Mouse (Mus musculus) forebrain, embryonic 12.5 days (tissue): ENCODE results near the gene Prcp. TPM values are rescaled to one million over a fixed set of nuclear protein-coding genes. Genes with fewer than 3 reads are reported as not detected.
"Not testable (repeated sequence)": the region's sequence is repeated elsewhere in the genome, so short reads cannot be mapped to it uniquely, and the experiment has no call there.

Experiments
- ATAC-seq: fragments of 200-750 bp; cut with Nextera tagmentation; 2 replicates; pipeline ENCODE4 v1.8.0; 2017; ENCODE audit warnings: moderate TSS enrichment; ENCODE audit not compliant: low FRiP score
- H3K27ac ChIP-seq: fragments of 300-500 bp; sonication (generic); 2 replicates; pipeline ENCODE4 v1.5.1; 2016; ENCODE audit warnings: mild to moderate bottlenecking
- H3K27me3 ChIP-seq: fragments of 300-500 bp; sonication (generic); 2 replicates; pipeline ENCODE4 v1.6.1; 2016; ENCODE audit warnings: mild to moderate bottlenecking
- H3K36me3 ChIP-seq: fragments of 300-500 bp; sonication (generic); replicated peaks from 2 replicates; pipeline ENCODE4 v1.6.1; 2016; ENCODE audit warnings: mild to moderate bottlenecking
- H3K4me1 ChIP-seq: fragments of 300-500 bp; sonication (generic); 2 replicates; pipeline ENCODE4 v1.6.1; 2016
- H3K4me2 ChIP-seq: fragments of 300-500 bp; sonication (generic); 2 replicates; pipeline ENCODE4 v1.6.1; 2016; ENCODE audit warnings: mild to moderate bottlenecking, moderate library complexity
- H3K4me3 ChIP-seq: fragments of 300-500 bp; sonication (generic); replicated peaks from 2 replicates; pipeline ENCODE4 v1.5.1; 2016; ENCODE audit warnings: mild to moderate bottlenecking
- H3K9ac ChIP-seq: fragments of 300-500 bp; sonication (generic); 2 replicates; pipeline ENCODE4 v1.6.1; 2016; ENCODE audit warnings: mild to moderate bottlenecking
- H3K9me3 ChIP-seq: fragments of 300-500 bp; sonication (generic); 2 replicates; pipeline ENCODE4 v1.6.1; 2016
- WGBS: fragments of 180-500 bp; shearing (Covaris S2); methylation state at CpG from one replicate; pipeline ENCODE4 v1.1.7; 2016; 5-methylcytosine and 5-hydroxymethylcytosine counted together
- polyA plus RNA-seq: library from polyadenylated mRNA; unstranded; fragments of >200 nt; fragmentation: Nextera tagmentation; extraction: Ambion mirVana; gene quantifications from 2 replicates; pipeline ENCODE4 v1.2.1, GENCODE M21; 2016

Prcp gene
- polyA plus RNA-seq, 1 experiment from 2014 or later: 18.3 TPM

GRCm38 (mm10) chr7:92896036-92896435, 21.8 kb downstream of the Prcp start:
- 71% methylated on average over 5 of the region's 5 CpGs for WGBS
- H3K4me3 ChIP-seq: no peak overlapping the region
- H3K9ac ChIP-seq: no peak overlapping the region
- H3K9me3 ChIP-seq: no peaks in the 10 kb centered on the region
- H3K4me1 ChIP-seq: no peaks in the 10 kb centered on the region
- ATAC-seq: no peak
- no peaks in the 10 kb centered on the region for H3K36me3 ChIP-seq
- no peaks in the 10 kb centered on the region for H3K27me3 ChIP-seq
- no peak overlapping the region for H3K4me2 ChIP-seq
- H3K27ac ChIP-seq: no peak overlapping the region

GRCm38 (mm10) chr7:92897021-92897420, 22.8 kb downstream of the Prcp start:
- Histone ChIP-seq H3K9me3 (no peaks in the 10 kb centered on the region), H3K27me3 (no peaks in the 10 kb centered on the region), H3K4me1 (no peaks in the 10 kb centered on the region), H3K9ac (no peak overlapping the region), H3K4me3 (no peak overlapping the region), H3K36me3 (no peaks in the 10 kb centered on the region), H3K4me2 (no peak overlapping the region), H3K27ac (no peak overlapping the region)
- WGBS: 57% methylated on average over 2 of the region's 2 CpGs
- ATAC-seq: peak; percentile 49; the same call in 1 of the 2 replicates

GRCm38 (mm10) chr7:92903360-92904038, 29.2 kb downstream of the Prcp start:
- 43% methylated on average over 7 of the region's 7 CpGs for WGBS
- H3K36me3 ChIP-seq: no peaks in the 10 kb centered on the region
- no peak overlapping the region for H3K4me2 ChIP-seq

GRCm38 (mm10) chr7:92904285-92904684, 30.0 kb downstream of the Prcp start:
- H3K4me3 ChIP-seq, H3K36me3 ChIP-seq, H3K9ac ChIP-seq, H3K9me3 ChIP-seq, H3K27ac ChIP-seq, H3K27me3 ChIP-seq, H3K4me2 ChIP-seq, H3K4me1 ChIP-seq: not testable (repeated sequence)
- 51% methylated on average over 7 of the region's 7 CpGs for WGBS
- ATAC-seq: 0 out of 2 replicates have a peak, but pooled peaks have one; percentile 12

More at GRCm38 (mm10) chr7:92903360-92904038, 29.2 kb downstream of the Prcp start:
- H3K27me3 ChIP-seq: no peaks in the 10 kb centered on the region
- no peaks in the 10 kb centered on the region for H3K9me3 ChIP-seq
- ATAC-seq: peak; percentile 92
- H3K27ac ChIP-seq: no peak overlapping the region
- H3K4me3 ChIP-seq: no peak overlapping the region
- no peak overlapping the region for H3K9ac ChIP-seq
- no peaks in the 10 kb centered on the region for H3K4me1 ChIP-seq

GRCm38 (mm10) chr7:92920172-92920856, 46.0 kb downstream of the Prcp start:
- WGBS: 80% methylated on average over 6 of the region's 6 CpGs
- Histone ChIP-seq H3K4me2 (no peak overlapping the region), H3K9me3 (no peaks in the 10 kb centered on the region), H3K4me3 (no peak overlapping the region), H3K36me3 (no peaks in the 10 kb centered on the region), H3K4me1 (no peaks in the 10 kb centered on the region), H3K27me3 (no peaks in the 10 kb centered on the region), H3K9ac (no peak overlapping the region), H3K27ac (no peak overlapping the region)
- no peak for ATAC-seq

DNA sequence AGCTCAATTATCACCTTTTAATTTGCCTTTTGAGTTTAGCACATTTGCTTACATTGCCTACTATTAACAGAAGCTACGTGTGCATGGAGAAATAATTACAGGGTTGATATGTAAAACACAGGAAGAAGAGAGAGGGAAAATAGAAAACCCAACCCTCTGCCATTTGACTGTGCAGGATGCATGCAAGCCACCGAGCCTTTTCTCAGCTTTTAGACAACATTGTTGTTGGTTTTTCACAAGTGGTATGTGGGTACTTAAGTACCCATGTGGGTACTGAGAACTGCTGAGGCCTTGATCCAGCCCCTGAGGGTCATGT, 46.5 kb downstream of the Prcp start:
- no peak overlapping the region for H3K4me3 ChIP-seq
- H3K4me2 ChIP-seq: no peak overlapping the region
- H3K4me1 ChIP-seq: no peaks in the 10 kb centered on the region
- no peak overlapping the region for H3K27ac ChIP-seq
- H3K9me3 ChIP-seq: no peaks in the 10 kb centered on the region
- no peaks in the 10 kb centered on the region for H3K36me3 ChIP-seq
- H3K9ac ChIP-seq: no peak overlapping the region
- ATAC-seq: no peak
- WGBS: 80% methylated on average over 2 of the region's 2 CpGs
- no peaks in the 10 kb centered on the region for H3K27me3 ChIP-seq

- Histone ChIP-seq H3K9ac (no peak overlapping the region), H3K36me3 (no peaks in the 10 kb centered on the region), H3K9me3 (no peaks in the 10 kb centered on the region), H3K27me3 (0 out of 2 replicates have a peak, but pooled peaks cover 2% of the 10 kb centered on the region), H3K4me1 (peaks cover 14% of the 10 kb centered on the region), H3K4me3 (no peak overlapping the region), H3K4me2 (no peak overlapping the region), H3K27ac (no peak overlapping the region)
- WGBS: 90% methylated on average over 8 of the region's 8 CpGs
- ATAC-seq: no peak
Measured at GRCm38 (mm10) chr7:92932792-92933191, 58.5 kb downstream of the Prcp start.

GRCm38 (mm10) chr7:92933308-92933948, 59.2 kb downstream of the Prcp start:
- not testable (repeated sequence) for H3K27ac ChIP-seq, H3K36me3 ChIP-seq, H3K4me3 ChIP-seq, H3K27me3 ChIP-seq, H3K9ac ChIP-seq, H3K4me2 ChIP-seq, H3K9me3 ChIP-seq, ATAC-seq
- peaks cover 18% of the 10 kb centered on the region for H3K4me1 ChIP-seq
- WGBS: 64% methylated on average over 4 of the region's 4 CpGs

- Histone ChIP-seq H3K4me3 (no peak overlapping the region), H3K27me3 (0 out of 2 replicates have a peak, but pooled peaks cover 8% of the 10 kb centered on the region), H3K9me3 (no peaks in the 10 kb centered on the region), H3K4me2 (no peak overlapping the region), H3K36me3 (no peaks in the 10 kb centered on the region), H3K9ac (no peak overlapping the region), H3K27ac (0 out of 2 replicates have a peak overlapping the region, but pooled peaks have one; percentile 2), H3K4me1 (peaks cover 23% of the 10 kb centered on the region)
- WGBS: 23% methylated on average over 5 of the region's 5 CpGs
- no peak for ATAC-seq
Measured at GRCm38 (mm10) chr7:92936747-92937146, 62.5 kb downstream of the Prcp start.

- Histone ChIP-seq H3K9ac (no peak overlapping the region), H3K4me1 (peaks cover 23% of the 10 kb centered on the region), H3K36me3 (no peaks in the 10 kb centered on the region), H3K9me3 (no peaks in the 10 kb centered on the region), H3K27me3 (0 out of 2 replicates have a peak, but pooled peaks cover 8% of the 10 kb centered on the region), H3K27ac (no peak overlapping the region), H3K4me2 (no peak overlapping the region), H3K4me3 (no peak overlapping the region)
- ATAC-seq: 0 out of 2 replicates have a peak, but pooled peaks have one; percentile 39
- WGBS: 26% methylated on average over 6 of the region's 6 CpGs
Measured at GRCm38 (mm10) chr7:92937955-92938354, 63.7 kb downstream of the Prcp start.

DNA sequence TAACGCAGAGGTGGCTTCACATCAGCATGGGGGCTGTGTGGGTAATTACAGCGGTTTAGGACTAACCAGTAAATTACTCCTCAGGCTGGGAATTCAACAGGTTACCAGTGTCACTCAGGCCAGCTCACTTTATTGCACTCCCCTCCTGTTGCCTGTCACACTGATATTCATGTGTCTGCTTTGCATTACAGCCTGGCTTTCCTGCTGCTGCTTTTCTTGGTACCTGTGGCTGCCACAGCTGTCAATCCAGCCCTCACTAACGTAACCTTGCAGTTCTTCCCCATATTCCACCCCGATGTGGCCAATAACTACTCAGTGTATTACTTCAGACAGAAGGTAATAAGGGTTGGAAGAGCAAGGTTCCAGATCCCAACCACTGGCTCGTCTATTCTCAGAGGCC, 65.5 kb downstream of the Prcp start:
- H3K27me3 ChIP-seq: 0 out of 2 replicates have a peak, but pooled peaks cover 8% of the 10 kb centered on the region
- no peak overlapping the region for H3K4me2 ChIP-seq
- peaks cover 23% of the 10 kb centered on the region for H3K4me1 ChIP-seq
- no peak overlapping the region for H3K27ac ChIP-seq
- no peak for ATAC-seq
- no peaks in the 10 kb centered on the region for H3K36me3 ChIP-seq
- H3K4me3 ChIP-seq: no peak overlapping the region
- no peaks in the 10 kb centered on the region for H3K9me3 ChIP-seq
- 69% methylated on average over 5 of the region's 5 CpGs for WGBS
- H3K9ac ChIP-seq: no peak overlapping the region

- H3K27ac ChIP-seq: no peak overlapping the region
- no peak overlapping the region for H3K4me3 ChIP-seq
- no peaks in the 10 kb centered on the region for H3K27me3 ChIP-seq
- 93% methylated on average over 3 of the region's 3 CpGs for WGBS
- no peak for ATAC-seq
- H3K9ac ChIP-seq: no peak overlapping the region
- no peaks in the 10 kb centered on the region for H3K36me3 ChIP-seq
- no peak overlapping the region for H3K4me2 ChIP-seq
- H3K9me3 ChIP-seq: no peaks in the 10 kb centered on the region
- H3K4me1 ChIP-seq: no peaks in the 10 kb centered on the region
Measured at GRCm38 (mm10) chr7:92950775-92951174, 76.5 kb downstream of the Prcp start.
